Mouse (Mus musculus) liver, embryonic 16.5 days (tissue): Measurements from ENCODE around the gene Pcyt1a. TPM values are rescaled to one million over a fixed set of nuclear protein-coding genes. Genes with fewer than 3 reads are reported as not detected.
A peak's percentile ranks its signal among the peaks of the same experiment; 100 is the strongest.

Source experiments
- ATAC-seq: fragments of 200-750 bp; cut with Nextera tagmentation; 2 replicates; pipeline ENCODE4 v1.8.0; 2017; ENCODE audit warnings: low read depth, mild to moderate bottlenecking, moderate number of reproducible peaks, moderate library complexity
- H3K27ac ChIP-seq: fragments of 300-500 bp; sonication (generic); 2 replicates; pipeline ENCODE4 v1.5.1; 2014; ENCODE audit warnings: mild to moderate bottlenecking, low read length
- H3K27me3 ChIP-seq: fragments of 300-500 bp; sonication (generic); 2 replicates; pipeline ENCODE4 v1.6.1; 2014; ENCODE audit warnings: low read depth, low read length, mixed read lengths; ENCODE audit not compliant: control insufficient read depth, insufficient read depth
- H3K36me3 ChIP-seq: fragments of 300-500 bp; sonication (generic); 2 replicates; pipeline ENCODE4 v1.6.1; 2014; ENCODE audit warnings: mild to moderate bottlenecking; ENCODE audit not compliant: control insufficient read depth, insufficient read depth
- H3K4me1 ChIP-seq: fragments of 300-500 bp; sonication (generic); 2 replicates; pipeline ENCODE4 v1.6.1; 2014; ENCODE audit warnings: low read depth, low read length, mixed read lengths; ENCODE audit not compliant: control insufficient read depth
- H3K4me2 ChIP-seq: fragments of 300-500 bp; sonication (generic); 2 replicates; pipeline ENCODE4 v1.6.1; 2014; ENCODE audit warnings: low read depth, low read length, mixed read lengths
- H3K4me3 ChIP-seq: fragments of 300-500 bp; sonication (generic); 2 replicates; pipeline ENCODE4 v1.5.1; 2014; ENCODE audit warnings: low read depth, mild to moderate bottlenecking, low read length
- H3K9ac ChIP-seq: fragments of 300-500 bp; sonication (generic); 2 replicates; pipeline ENCODE4 v1.6.1; 2014; ENCODE audit warnings: low read depth, low read length
- H3K9me3 ChIP-seq: fragments of 300-500 bp; sonication (generic); replicated peaks from 2 replicates; pipeline ENCODE4 v1.6.1; 2016; ENCODE audit warnings: low read length; ENCODE audit not compliant: control insufficient read depth
- WGBS: fragments of 180-500 bp; shearing (Covaris S2); extraction: QIAGEN DNeasy Blood & Tissue Kit; methylation state at CpG from one replicate; pipeline ENCODE4 v1.1.7; 2014; ENCODE audit not compliant: insufficient replicate concordance; 5-methylcytosine and 5-hydroxymethylcytosine counted together
- polyA plus RNA-seq: library from polyadenylated mRNA; unstranded; fragments of >200 nt; fragmentation: Nextera tagmentation; extraction: Ambion mirVana; gene quantifications from 2 replicates; pipeline ENCODE4 v1.2.1, GENCODE M21; 2015

The Pcyt1a gene
- polyA plus RNA-seq, 1 experiment from 2014 or later: 42.1 TPM

- Histone ChIP-seq H3K9ac (no peak overlapping the region), H3K36me3 (peaks cover 30% of the 10 kb centered on the region), H3K27ac (peak overlapping the region; percentile 32), H3K27me3 (no peaks in the 10 kb centered on the region), H3K4me2 (no peak overlapping the region), H3K9me3 (no peaks in the 10 kb centered on the region), H3K4me1 (peaks cover 18% of the 10 kb centered on the region), H3K4me3 (no peak overlapping the region)
- 52% methylated on average over 10 of the region's 10 CpGs for WGBS
- ATAC-seq: peak; percentile 55
Measured at GRCm38 (mm10) chr16:32457589-32458386, 27.1 kb downstream of the Pcyt1a start.

- Histone ChIP-seq H3K9me3 (no peaks in the 10 kb centered on the region), H3K27ac (no peak overlapping the region), H3K36me3 (peaks cover 33% of the 10 kb centered on the region), H3K4me2 (no peak overlapping the region), H3K27me3 (no peaks in the 10 kb centered on the region), H3K9ac (no peak overlapping the region), H3K4me3 (no peak overlapping the region), H3K4me1 (peaks cover 15% of the 10 kb centered on the region)
- WGBS: 48% methylated on average over 4 of the region's 4 CpGs
- ATAC-seq: no peak
Measured at GRCm38 (mm10) chr16:32460518-32460917, 29.8 kb downstream of the Pcyt1a start.

GRCm38 (mm10) chr16:32461713-32462112, 31.0 kb downstream of the Pcyt1a start:
- H3K4me3 ChIP-seq: no peak overlapping the region
- H3K27me3 ChIP-seq: no peaks in the 10 kb centered on the region
- H3K36me3 ChIP-seq: peaks cover 28% of the 10 kb centered on the region
- no peak overlapping the region for H3K27ac ChIP-seq
- H3K4me1 ChIP-seq: peaks cover 7% of the 10 kb centered on the region
- ATAC-seq: no peak; the same call in 1 of the 2 replicates
- 89% methylated on average over 5 of the region's 5 CpGs for WGBS
- H3K4me2 ChIP-seq: no peak overlapping the region
- no peak overlapping the region for H3K9ac ChIP-seq
- H3K9me3 ChIP-seq: no peaks in the 10 kb centered on the region

GRCm38 (mm10) chr16:32462950-32463349, 32.2 kb downstream of the Pcyt1a start:
- Histone ChIP-seq H3K4me2 (no peak overlapping the region), H3K4me3 (no peak overlapping the region), H3K27me3 (no peaks in the 10 kb centered on the region), H3K4me1 (peaks cover under 1% of the 10 kb centered on the region), H3K9me3 (no peaks in the 10 kb centered on the region), H3K27ac (no peak overlapping the region), H3K36me3 (peaks cover 31% of the 10 kb centered on the region), H3K9ac (no peak overlapping the region)
- ATAC-seq: no peak
- 90% methylated on average over 16 of the region's 16 CpGs for WGBS

DNA sequence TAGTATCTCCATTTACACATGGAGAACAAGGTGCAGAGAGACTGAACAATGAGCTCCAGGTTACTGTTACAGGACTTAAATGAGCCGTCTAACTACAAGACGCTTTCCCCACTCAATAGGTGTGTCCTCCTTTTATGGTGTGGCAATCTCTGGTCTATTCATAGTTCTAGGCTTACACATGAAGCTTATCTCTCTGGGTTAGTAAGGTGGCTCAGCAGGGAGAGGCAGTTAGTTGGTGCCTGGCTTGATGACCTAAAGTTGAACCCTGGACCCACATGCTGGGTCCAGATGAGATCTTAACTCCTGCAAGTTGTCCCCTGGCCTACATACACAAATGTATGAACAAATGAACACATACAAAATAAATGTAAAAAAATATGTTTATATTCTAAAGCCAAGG, 32.7 kb downstream of the Pcyt1a start:
- H3K9me3 ChIP-seq: no peaks in the 10 kb centered on the region
- no peaks in the 10 kb centered on the region for H3K27me3 ChIP-seq
- no peak overlapping the region for H3K4me2 ChIP-seq
- no peak overlapping the region for H3K4me3 ChIP-seq
- 29% methylated on average over 2 of the region's 2 CpGs for WGBS
- H3K36me3 ChIP-seq: peaks cover 35% of the 10 kb centered on the region
- no peak overlapping the region for H3K9ac ChIP-seq
- H3K4me1 ChIP-seq: no peaks in the 10 kb centered on the region; the same call in 1 of the 2 replicates
- ATAC-seq: peak; percentile 55; the same call in 1 of the 2 replicates
- H3K27ac ChIP-seq: no peak overlapping the region

DNA sequence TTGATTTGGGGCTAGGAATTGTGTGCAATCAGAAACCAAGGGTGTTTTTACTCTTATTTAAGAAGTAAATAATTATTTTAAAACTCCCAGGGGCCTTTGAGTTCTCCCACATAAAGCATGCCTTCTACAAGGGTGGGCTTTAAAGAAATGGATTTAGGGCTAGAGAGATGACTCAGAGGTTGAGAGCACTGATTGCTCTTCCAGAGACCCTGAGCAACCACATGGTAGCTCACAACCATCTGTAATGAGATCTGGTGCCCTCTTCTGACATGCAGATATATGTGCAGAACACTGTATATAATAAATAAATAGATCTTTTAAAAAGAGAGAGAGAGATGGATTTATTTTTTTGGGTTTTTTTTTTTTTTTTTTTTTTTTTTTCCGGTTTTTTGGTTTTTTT, 34.2 kb downstream of the Pcyt1a start:
- Histone ChIP-seq H3K9ac (no peak overlapping the region), H3K4me2 (no peak overlapping the region), H3K4me3 (no peak overlapping the region), H3K27me3 (no peaks in the 10 kb centered on the region), H3K27ac (no peak overlapping the region), H3K4me1 (no peaks in the 10 kb centered on the region; the same call in 1 of the 2 replicates), H3K36me3 (peaks cover 43% of the 10 kb centered on the region), H3K9me3 (no peaks in the 10 kb centered on the region)
- ATAC-seq: no peak
- WGBS: 0% methylated on average over 1 of the region's 1 CpGs

DNA sequence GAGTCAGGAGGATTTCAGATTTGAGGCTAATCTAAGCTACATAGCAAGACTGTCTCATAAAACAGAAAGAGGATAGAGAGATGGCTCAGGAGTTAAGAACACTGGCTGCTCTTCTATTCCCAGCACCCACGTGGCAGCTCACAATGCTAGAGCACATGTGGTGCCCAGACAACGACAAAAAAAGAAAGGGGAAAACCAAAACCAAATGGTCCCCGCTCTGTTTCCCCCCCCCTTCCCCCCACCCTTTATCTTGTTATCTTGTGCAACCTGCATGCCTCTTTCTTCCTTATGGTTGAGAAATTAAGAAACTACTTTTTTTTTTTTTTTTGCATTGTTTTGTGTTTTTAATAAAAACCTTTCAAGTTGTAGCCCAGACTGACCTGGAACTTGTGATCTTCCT, 37.8 kb downstream of the Pcyt1a start:
- H3K9ac ChIP-seq: no peak overlapping the region
- H3K9me3 ChIP-seq: no peaks in the 10 kb centered on the region
- no peak for ATAC-seq
- no peaks in the 10 kb centered on the region for H3K27me3 ChIP-seq
- no peaks in the 10 kb centered on the region for H3K4me1 ChIP-seq
- H3K4me3 ChIP-seq: no peak overlapping the region
- peaks cover 54% of the 10 kb centered on the region for H3K36me3 ChIP-seq
- no peak overlapping the region for H3K4me2 ChIP-seq
- H3K27ac ChIP-seq: no peak overlapping the region
- 8% methylated on average over 3 of the region's 3 CpGs for WGBS

- no peak for ATAC-seq
- H3K4me3 ChIP-seq: no peak overlapping the region
- 34% methylated on average over 5 of the region's 5 CpGs for WGBS
- peaks cover 46% of the 10 kb centered on the region for H3K36me3 ChIP-seq
- H3K9ac ChIP-seq: no peak overlapping the region
- H3K27me3 ChIP-seq: no peaks in the 10 kb centered on the region
- no peaks in the 10 kb centered on the region for H3K4me1 ChIP-seq
- no peaks in the 10 kb centered on the region for H3K9me3 ChIP-seq
- H3K4me2 ChIP-seq: no peak overlapping the region
- no peak overlapping the region for H3K27ac ChIP-seq
Measured at GRCm38 (mm10) chr16:32469404-32470105, 38.8 kb downstream of the Pcyt1a start.
